Mouse (Mus musculus) embryonic stem cell, embryonic (primary cell): Measurements from ENCODE around the gene Treh.

Experiments used
- CTCF ChIA-PET, 4 experiments: fragments of 300-600 bp in 2 of 4; fragments of 350-600 bp in 2 of 4; sonication (Branson Sonifier 250); formaldehyde crosslinking; loops; one replicate each; lab custom pipeline; 2022; ENCODE audit warnings: inconsistent platforms in 2 of 4; lab: Charles Lee
- POLR2A ChIA-PET, 4 experiments: fragments of 300-600 bp in 2 of 4; fragments of 350-600 bp in 2 of 4; sonication (Branson Sonifier 250); formaldehyde crosslinking; loops; one replicate each; lab custom pipeline; 2022; ENCODE audit warnings: antibody characterized with exemption in 4 of 4, inconsistent platforms in 1 of 4; lab: Charles Lee

The Treh gene

GRCm38 (mm10) chr9:44693071-44693470 is 20.0 kb downstream of the Treh start:
- POLR2A ChIA-PET: interaction anchor here in 1 of 4 experiments (1.1 kb wide), 2 partner anchors 9 to 40 kb away, joined by 3 to 6 read pairs; no protein-coding TSS in a partner anchor
- CTCF ChIA-PET: interaction anchor here in 2 of 4 experiments (0.7 to 1.2 kb wide), 4 partner anchors 8 to 48 kb away, joined by 3 to 12 read pairs (median 3); no protein-coding TSS in a partner anchor

- POLR2A ChIA-PET: interaction anchor here in 3 of 4 experiments (0.6 to 2.9 kb wide), 6 partner anchors 9 to 247 kb away, joined by 3 to 8 read pairs (median 5); no protein-coding TSS in a partner anchor
- CTCF ChIA-PET: interaction anchor here (0.6 to 2.8 kb wide), 11 partner anchors 11 to 244 kb away, joined by 3 to 12 read pairs (median 3); no protein-coding TSS in a partner anchor
Observed at GRCm38 (mm10) chr9:44697866-44698265, 24.8 kb downstream of the Treh start.

- ChIA-PET POLR2A (interaction anchor here in 3 of 4 experiments (0.6 to 1.5 kb wide), 5 partner anchors 8 to 189 kb away, joined by 3 to 5 read pairs (median 4); no protein-coding TSS in a partner anchor), CTCF (interaction anchor here in 2 of 4 experiments (1.3 to 2.8 kb wide), 2 partner anchors 13 to 14 kb away, joined by 10 to 12 read pairs; no protein-coding TSS in a partner anchor)
Observed at GRCm38 (mm10) chr9:44699196-44699595, 26.2 kb downstream of the Treh start.

GRCm38 (mm10) chr9:44699730-44700129 is 26.7 kb downstream of the Treh start:
- POLR2A ChIA-PET: interaction anchor here in 3 of 4 experiments (0.6 to 1.5 kb wide), 6 partner anchors 9 to 90 kb away, joined by 3 to 4 read pairs (median 4); no protein-coding TSS in a partner anchor
- CTCF ChIA-PET: interaction anchor here (0.5 to 2.8 kb wide), 5 partner anchors 10 to 994 kb away, joined by 3 to 12 read pairs (median 4); no protein-coding TSS in a partner anchor

- ChIA-PET POLR2A (interaction anchor here in 2 of 4 experiments (0.6 to 3.1 kb wide), 19 partner anchors 8 to 290 kb away, joined by 3 to 11 read pairs (median 4); partner anchors contain the start of genes Arcn1 (in 1 of the 2), Bcl9l (in 1 of the 2), Ccdc84 (in 1 of the 2) and Ift46 (in 1 of the 2)), CTCF (interaction anchor here (0.5 to 2.2 kb wide), 17 partner anchors 10 to 425 kb away, joined by 3 to 11 read pairs (median 3); partner anchors contain the start of gene Upk2 (in 1 of the 4))
Observed at GRCm38 (mm10) chr9:44707749-44708428, 34.9 kb downstream of the Treh start.

DNA sequence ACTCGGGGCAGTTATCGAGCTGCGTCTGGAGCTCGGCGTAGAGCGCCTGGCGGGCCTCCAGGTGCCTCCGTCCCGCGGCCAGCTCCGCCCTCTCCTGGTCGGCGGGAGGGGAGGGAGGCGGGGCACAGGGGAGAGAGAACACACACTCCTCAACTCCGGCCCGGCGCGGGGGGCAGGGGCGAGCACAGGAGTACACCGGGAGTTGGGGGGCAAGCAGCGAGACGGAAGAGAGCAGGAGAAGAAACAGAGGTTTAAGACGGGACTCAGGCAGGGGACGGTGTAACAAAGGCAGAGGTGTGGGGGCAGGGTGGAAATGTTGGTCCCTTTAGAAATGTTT is 35.4 kb downstream of the Treh start:
- ChIA-PET POLR2A (interaction anchor here in 2 of 4 experiments (0.6 to 3.1 kb wide), 17 partner anchors 8 to 291 kb away, joined by 3 to 11 read pairs (median 4); partner anchors contain the start of genes Arcn1 (in 1 of the 2), Bcl9l (in 1 of the 2), Ccdc84 (in 1 of the 2) and Ift46 (in 1 of the 2)), CTCF (interaction anchor here (0.5 to 2.2 kb wide), 19 partner anchors 10 to 426 kb away, joined by 3 to 11 read pairs (median 3); partner anchors contain the start of gene Upk2 (in 1 of the 4))

- POLR2A ChIA-PET: interaction anchor here in 3 of 4 experiments (0.6 to 3.1 kb wide), 14 partner anchors 8 to 1159 kb away, joined by 3 to 11 read pairs (median 4); partner anchors contain the start of genes Arcn1 (in 1 of the 3), Ccdc84 (in 1 of the 3) and Ift46 (in 1 of the 3)
Observed at GRCm38 (mm10) chr9:44708925-44709324, 35.9 kb downstream of the Treh start.

DNA sequence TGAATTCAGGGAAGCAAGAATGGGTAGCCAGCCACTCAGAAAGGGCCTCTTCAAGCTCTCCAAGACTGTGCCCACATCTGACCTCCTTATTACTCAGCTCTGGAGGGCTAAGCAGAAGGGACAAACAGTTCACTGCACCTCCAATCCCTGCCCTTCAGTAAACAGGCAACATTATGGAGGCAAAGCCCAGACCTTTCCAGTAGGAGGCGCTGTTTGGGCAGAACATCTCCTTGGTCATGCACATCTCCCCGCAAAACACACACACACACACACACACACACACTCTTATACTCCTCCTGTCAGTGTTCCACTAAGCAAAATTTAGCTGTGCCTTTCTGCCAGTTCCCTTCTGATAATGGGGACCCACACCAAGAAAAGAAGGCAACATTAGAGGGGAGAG is 36.6 kb downstream of the Treh start:
- POLR2A ChIA-PET: interaction anchor here in 3 of 4 experiments (0.6 to 3.1 kb wide), 8 partner anchors 8 to 1158 kb away, joined by 3 to 11 read pairs (median 4); no protein-coding TSS in a partner anchor
- CTCF ChIA-PET: interaction anchor here in 3 of 4 experiments (0.6 to 2.1 kb wide), 24 partner anchors 8 to 842 kb away, joined by 3 to 9 read pairs (median 4); no protein-coding TSS in a partner anchor

More at GRCm38 (mm10) chr9:44708925-44709324, 35.9 kb downstream of the Treh start:
- CTCF ChIA-PET: interaction anchor here in 3 of 4 experiments (0.6 to 2.2 kb wide), 21 partner anchors 11 to 843 kb away, joined by 3 to 11 read pairs (median 4); no protein-coding TSS in a partner anchor

- ChIA-PET POLR2A (interaction anchor here in 2 of 4 experiments (0.6 to 3.1 kb wide), 8 partner anchors 9 to 166 kb away, joined by 3 to 11 read pairs (median 4); no protein-coding TSS in a partner anchor), CTCF (interaction anchor here in 3 of 4 experiments (0.6 to 2.1 kb wide), 15 partner anchors 9 to 424 kb away, joined by 3 to 9 read pairs (median 4); no protein-coding TSS in a partner anchor)
Observed at GRCm38 (mm10) chr9:44710213-44710612, 37.2 kb downstream of the Treh start.

DNA sequence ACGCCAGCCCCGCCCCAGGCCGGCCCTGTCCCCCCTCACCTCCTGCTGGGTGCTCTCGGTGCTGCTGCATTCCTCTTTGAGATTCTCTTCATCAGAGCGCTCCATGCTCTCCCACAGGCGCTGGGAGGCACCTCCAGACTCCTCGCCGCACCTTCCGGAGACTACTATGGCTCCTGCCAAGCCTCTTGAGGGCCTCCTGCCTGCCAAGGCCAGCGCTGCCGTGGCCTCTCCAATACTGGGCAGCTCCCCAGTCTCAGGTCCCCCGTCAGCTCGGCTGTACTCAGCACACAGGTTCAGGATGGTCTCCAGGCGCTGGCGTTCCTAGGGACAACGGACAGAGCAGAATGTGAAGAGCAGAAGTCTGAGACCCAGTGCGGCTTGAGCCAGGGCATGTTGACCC is 38.6 kb downstream of the Treh start:
- POLR2A ChIA-PET: interaction anchor here in 3 of 4 experiments (0.6 to 1.5 kb wide), 6 partner anchors 8 to 164 kb away, joined by 3 to 5 read pairs (median 4); no protein-coding TSS in a partner anchor
- CTCF ChIA-PET: interaction anchor here in 2 of 4 experiments (0.6 to 1.6 kb wide), 4 partner anchors 13 to 388 kb away, joined by 3 to 9 read pairs (median 5); no protein-coding TSS in a partner anchor

DNA sequence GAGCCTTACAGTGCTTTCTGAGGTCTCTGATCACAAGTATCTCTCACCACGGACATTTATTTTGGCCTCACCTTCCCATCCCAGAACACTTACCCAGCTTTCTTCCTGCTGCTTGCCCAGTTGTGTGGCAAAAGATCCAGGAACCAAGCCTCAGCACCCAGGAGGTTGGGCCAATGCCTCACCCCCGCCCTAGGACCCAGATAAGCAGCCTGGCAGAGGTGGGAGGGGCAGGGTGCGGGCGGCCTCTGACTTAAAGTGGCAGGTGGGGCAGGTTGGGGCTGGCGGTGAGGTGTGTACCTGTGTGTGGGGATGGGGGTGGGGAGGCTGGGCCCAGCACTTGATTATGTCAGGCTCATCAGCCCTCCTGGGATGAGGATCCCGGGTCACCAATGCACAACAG is 40.0 kb downstream of the Treh start:
- POLR2A ChIA-PET: interaction anchor here in 1 of 4 experiments (1.5 kb wide), 1 partner anchor 10 kb away, joined by 3 read pairs; no protein-coding TSS in a partner anchor

DNA sequence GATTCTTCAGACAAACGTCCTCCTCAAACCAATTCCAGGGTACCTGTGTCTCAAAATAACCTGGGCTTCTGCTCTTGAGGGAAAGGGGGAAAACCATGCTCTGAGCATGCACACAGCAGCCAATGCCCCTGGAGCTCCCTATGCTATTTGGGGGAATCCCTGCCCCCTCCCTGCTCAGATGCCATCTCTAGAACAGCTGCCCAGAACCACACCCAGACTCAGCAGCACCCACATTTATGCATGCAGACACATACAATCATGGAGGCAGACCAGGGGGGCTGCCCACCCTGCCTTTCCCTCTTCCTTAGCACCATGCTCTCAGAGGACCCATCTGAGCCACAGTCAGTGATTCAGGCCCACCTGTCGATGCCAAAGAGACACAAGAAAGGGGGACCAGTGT is 40.5 kb downstream of the Treh start:
- CTCF ChIA-PET: interaction anchor here in 2 of 4 experiments (0.6 kb wide), 2 partner anchors 284 to 295 kb away, joined by 3 to 5 read pairs; no protein-coding TSS in a partner anchor

More for the DNA sequence above, 40.0 kb downstream of the Treh start:
- CTCF ChIA-PET: interaction anchor here in 2 of 4 experiments (0.6 kb wide), 2 partner anchors 284 to 294 kb away, joined by 3 to 5 read pairs; no protein-coding TSS in a partner anchor

DNA sequence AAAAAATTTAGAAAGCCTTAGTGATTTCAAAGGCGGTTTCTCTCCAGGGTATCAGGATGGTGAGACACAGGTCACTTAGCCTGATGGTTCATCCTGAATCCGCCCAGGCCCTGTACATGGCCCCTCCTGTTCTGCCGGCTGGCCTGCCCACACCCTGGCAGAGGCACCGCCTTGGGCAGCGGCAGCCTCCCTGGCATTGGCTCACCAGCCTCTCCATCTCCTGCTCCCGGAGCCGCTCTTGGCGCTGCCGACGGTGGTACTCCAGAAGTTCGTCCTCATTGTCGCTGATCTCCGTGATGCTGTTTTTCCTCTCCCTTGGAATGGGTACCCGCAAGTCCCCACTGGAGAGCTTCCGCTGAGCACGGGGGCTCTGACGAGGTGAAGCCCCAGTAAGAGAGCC is 42.1 kb downstream of the Treh start:
- POLR2A ChIA-PET: interaction anchor here in 1 of 4 experiments (1.0 kb wide), 1 partner anchor 404 kb away, joined by 7 read pairs; no protein-coding TSS in a partner anchor
- CTCF ChIA-PET: interaction anchor here in 1 of 4 experiments (1.9 kb wide), 1 partner anchor 30 kb away, joined by 7 read pairs; no protein-coding TSS in a partner anchor

More for the DNA sequence above, 40.5 kb downstream of the Treh start:
- POLR2A ChIA-PET: interaction anchor here in 1 of 4 experiments (0.6 kb wide), 1 partner anchor 1226 kb away, joined by 8 read pairs; no protein-coding TSS in a partner anchor

- POLR2A ChIA-PET: interaction anchor here in 3 of 4 experiments (0.6 to 1.6 kb wide), 15 partner anchors 7 to 403 kb away, joined by 3 to 7 read pairs (median 3); partner anchors contain the start of genes Arcn1 (in 1 of the 3) and Ift46 (in 1 of the 3)
Observed at GRCm38 (mm10) chr9:44715705-44716362, 42.8 kb downstream of the Treh start.

DNA sequence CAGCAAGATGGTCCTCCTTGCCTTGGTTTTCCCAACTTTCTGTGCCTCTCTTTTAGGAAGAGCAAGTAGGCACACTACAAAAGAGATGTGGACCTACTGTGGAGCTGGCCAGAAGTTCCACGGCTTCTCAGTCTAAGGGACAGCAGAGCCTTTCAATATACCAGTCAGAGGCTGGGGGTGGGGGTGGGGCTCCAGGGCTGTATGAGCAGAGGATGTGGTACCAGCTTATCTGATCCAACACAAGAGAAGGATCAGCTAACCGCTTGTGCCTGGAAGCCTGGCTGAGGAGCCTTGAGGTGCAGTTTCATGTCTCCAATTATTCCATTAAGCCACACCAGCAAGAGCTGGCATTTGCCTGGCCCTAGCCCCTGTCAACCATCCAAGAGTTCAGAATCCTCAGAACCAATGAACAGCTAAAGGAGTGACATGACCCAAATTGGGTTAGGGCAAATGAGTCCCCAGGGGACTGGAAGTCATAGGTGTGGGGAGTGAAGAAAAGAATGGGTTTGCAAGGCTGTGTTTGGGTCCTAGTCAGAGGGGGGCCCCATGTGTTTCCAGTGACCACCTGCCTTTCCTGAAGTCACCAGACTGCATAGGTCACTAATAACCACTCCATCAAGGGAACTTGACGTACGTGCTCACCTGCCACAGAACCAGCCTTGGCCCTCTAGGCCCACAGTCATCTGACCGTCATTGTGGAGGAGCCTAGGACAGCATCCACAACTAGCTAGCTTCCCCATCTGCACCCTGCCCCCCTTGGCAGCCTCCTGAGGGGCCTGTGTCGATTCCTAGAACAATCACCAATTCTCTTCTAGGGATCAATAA is 44.2 kb downstream of the Treh start:
- POLR2A ChIA-PET: interaction anchor here in 3 of 4 experiments (0.8 to 1.6 kb wide), 10 partner anchors 8 to 218 kb away, joined by 3 to 5 read pairs (median 3); no protein-coding TSS in a partner anchor
- CTCF ChIA-PET: interaction anchor here (0.5 to 1.9 kb wide), 10 partner anchors 14 to 1772 kb away, joined by 3 to 8 read pairs (median 4); no protein-coding TSS in a partner anchor

More at GRCm38 (mm10) chr9:44715705-44716362, 42.8 kb downstream of the Treh start:
- CTCF ChIA-PET: interaction anchor here in 3 of 4 experiments (0.7 to 1.9 kb wide), 6 partner anchors 13 to 60 kb away, joined by 3 to 7 read pairs (median 4); no protein-coding TSS in a partner anchor
